Mouse (Mus musculus) left cerebral cortex, adult 18-20 months (tissue): ENCODE results near the gene Mrps16. TPM values are rescaled to one million over a fixed set of nuclear protein-coding genes. Genes with fewer than 3 reads are reported as not detected.

Experiments used
- DNase-seq, 2 experiments: peaks; one replicate each; pipeline ENCODE4 v3.0.0; 2021 to 2022; ENCODE audit warnings: low spot score in 2 of 2, mixed read lengths in 1 of 2
- total RNA-seq, 2 experiments: library from RNA; stranded (reverse); gene quantifications; 2 replicates each; pipeline ENCODE4 v1.2.3; 2021

The Mrps16 gene
- total RNA-seq, 2 experiments from 2014 or later, result 34.1 to 35.1 TPM

DNA sequence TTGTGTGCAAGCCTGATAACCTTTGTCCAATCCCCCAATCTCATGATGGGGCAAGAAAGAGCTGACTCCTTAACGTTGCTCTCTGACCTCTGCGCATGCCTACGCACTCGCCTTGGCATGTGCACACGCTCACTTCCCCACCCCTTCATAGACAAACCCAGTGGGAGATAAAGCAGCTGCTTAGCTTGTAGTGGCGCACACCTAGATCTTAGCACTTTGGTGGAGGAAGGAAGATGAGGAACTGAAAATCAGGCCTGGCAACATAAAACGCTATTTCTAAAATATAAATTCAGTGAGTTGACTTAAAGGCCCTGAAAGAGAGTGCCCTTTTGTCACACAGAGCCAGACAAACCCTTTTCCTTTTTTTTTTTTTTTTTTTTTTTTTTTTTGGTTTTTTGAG, 22.6 kb downstream of the Mrps16 start:
- no peak for DNase-seq

DNA sequence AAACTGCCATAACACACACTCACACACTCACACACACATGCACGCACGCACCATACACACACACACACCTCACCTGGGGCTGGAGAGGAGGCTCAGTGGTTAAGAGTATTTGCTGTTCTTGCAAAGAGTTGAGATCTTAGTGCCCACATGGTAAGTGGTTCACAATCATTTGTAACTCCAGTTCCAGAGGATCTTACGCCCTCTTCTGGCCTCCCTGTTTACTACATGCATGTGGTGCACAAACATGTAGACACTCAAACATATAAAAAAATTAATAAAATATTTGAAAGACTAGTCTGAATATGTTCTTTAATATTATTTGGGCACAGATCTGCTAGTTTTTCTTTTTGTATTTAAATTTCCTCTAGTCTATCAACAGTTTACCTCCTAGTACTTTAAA, 25.2 kb downstream of the Mrps16 start:
- no peak for DNase-seq

DNA sequence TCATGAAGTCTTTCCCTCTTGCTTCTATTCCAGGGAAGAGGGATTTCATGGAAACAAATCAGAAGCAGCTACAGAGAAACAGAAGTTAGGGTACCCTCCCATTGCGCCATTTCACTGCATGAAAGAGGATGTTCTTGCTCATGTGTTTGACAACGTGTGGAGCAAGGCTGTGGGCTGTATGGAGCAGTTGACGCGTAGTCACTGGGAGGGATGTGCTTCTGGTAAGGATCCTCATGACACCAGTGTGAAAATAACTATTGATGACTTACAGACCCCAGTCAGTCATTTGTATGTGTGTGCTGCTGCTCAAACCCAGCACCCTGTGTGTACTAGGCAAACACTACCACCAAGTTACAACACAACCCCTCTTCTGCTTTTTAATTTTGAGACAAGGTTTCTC, 30.2 kb downstream of the Mrps16 start:
- DNase-seq, result no peak

DNA sequence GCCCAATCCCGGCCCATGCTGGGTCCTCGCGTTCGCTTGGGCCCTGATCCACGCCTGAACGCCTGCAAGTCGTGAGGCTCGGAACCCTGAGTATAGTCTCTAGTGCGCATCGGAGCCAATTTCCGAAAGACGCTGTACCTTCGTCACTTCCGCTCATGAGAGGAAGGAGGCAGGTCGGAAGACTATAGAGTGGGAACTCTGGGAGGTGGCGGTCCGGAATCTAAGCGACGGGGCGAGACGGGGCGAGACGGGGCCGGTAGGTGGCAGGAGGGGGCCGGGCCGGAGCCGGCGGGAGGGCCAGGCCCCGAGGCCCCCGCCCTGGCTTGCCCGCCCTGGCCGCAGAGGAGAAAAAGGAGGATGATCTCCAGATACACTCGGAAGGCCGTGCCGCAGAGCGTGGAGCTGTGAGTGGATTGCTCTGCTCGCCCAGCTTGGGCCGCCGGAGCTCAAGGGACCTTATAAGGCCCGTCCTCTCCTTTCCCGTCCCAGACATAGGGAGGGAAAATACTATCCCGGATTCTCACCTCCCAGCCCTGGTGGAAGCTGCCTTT, 45.4 kb downstream of the Mrps16 start, which contains the start of the genes Ecd and Fam149b:
TSS of gene Ecd (minus strand) at position 131 of the 551 bp plus-strand sequence.
TSS of gene Fam149b (plus strand) at position 172 of the 551 bp plus-strand sequence.
- DNase-seq, result peak; percentile 91 to 92

DNA sequence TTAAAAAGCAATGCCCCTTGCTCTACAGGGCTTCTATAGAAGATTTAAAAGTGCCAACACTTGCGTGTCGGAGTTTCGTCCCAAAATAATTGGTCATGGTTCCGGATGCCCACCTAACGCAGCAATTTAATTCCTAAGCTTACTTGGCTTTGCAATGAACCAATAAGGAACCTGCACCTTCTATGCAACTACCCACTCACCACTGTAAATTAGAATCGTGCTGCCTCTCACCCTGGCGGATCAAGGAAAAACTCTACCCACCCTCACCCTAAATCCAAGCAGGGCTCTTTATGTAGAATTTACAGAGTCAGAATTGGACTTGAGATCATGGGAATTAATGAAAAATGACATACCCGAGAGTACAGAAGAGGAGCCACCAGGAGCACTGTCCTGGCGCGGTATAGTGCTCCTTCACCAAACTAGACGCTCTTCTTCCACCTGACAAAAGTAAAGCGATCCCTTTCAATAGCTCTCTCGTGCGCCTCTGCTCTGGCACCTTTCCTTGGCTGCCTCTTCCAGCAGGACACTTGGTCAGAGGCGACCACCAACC, 45.9 kb downstream of the Mrps16 start:
- DNase-seq, result no peak

DNA sequence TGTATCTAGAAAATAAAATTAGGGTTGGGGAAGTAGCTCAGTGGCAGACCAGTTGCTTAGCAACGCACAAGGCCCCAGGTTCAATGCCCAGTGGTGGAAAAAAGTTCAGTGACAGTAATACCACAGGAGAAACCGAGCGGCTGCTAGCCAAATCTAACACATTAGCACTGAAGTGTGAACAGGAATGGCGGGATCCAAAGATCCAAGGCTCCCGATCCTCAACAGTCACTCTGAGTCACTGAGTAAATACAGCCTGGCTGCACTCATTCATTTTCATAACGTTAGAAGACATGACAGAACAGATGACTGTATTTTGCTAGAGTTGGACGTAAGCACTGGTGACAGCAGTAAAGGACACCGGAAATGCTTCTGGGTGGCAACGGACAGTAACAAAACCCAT, 47.5 kb downstream of the Mrps16 start:
- no peak for DNase-seq

DNA sequence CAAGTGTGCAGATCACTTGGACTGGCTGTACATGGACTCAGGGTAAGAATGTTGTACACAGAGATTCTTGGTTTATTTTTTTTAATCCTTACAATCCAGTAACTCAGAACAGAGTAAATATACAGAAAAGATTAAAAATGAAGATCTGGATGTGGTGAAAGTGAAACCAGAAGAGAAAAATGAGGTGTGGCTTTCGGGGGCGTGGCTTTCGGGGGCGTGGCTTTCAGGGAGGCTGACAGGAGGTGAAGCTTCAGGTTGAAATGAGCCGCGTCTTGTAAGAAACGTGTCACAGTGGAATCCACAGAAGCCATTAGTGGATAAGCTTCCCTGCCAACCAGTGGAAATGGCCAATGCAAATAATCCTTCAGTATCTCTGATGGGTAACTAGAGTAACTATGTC, 52.6 kb downstream of the Mrps16 start:
- DNase-seq, result no peak

DNA sequence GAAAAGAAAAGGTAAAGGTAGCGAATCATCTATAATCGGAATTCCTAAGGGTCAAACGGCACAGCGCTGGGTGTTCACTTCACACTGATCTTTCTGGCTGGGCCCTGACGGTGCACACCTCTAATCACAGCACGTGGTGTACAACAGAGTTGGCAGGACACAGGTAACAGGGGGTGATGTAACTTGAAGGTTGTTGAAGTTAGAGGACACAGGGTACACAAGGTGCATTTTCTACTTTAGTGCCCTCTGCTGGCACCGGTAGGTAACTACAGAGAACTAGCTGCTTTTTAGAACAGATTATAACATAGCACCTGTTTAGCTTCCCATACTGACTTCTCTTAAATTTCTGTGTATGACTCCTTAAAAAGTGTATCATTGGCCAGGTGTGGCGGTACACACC, 53.3 kb downstream of the Mrps16 start:
- DNase-seq, result no peak

DNA sequence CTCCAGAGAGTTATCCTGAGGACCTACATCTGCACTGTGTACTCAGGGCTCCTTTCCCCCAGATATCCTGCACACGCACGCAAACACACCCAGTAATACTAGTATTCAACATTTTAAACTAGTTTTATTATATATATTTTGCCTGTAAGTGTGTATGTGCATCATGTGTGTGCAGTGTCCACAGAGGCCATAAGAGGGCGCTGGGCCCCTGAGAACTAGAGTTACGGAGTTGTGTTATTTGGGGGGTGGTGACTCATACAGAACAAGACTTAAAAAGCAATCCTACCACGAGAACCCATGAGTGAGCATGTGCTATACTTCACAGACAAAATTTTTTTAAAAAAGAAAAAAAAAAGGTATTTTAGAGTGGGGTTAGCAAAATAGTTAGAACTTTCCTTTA, 54.0 kb downstream of the Mrps16 start:
- DNase-seq, result no peak

Other genes starting within 250 kb of the Mrps16 start
- gene Kcnk5, start 211.8 kb downstream of the Mrps16 start, total RNA-seq, result under 1 TPM; 0.21 to 0.37 TPM
- not detected for gene Kcnk16, start 124.4 kb downstream of the Mrps16 start, total RNA-seq
- 10 to 100 TPM; 18.4 to 23.4 TPM for gene Nudt13, start 98.9 kb downstream of the Mrps16 start, total RNA-seq
- gene Ecd, start 45.5 kb downstream of the Mrps16 start, total RNA-seq, result 10 to 100 TPM; 32.4 to 39.2 TPM
- 10 to 100 TPM; 41.9 to 51.4 TPM for gene Fam149b, start 45.5 kb downstream of the Mrps16 start, total RNA-seq
- 10 to 100 TPM; 29.4 to 32.5 TPM for gene Dnajc9, start 4.7 kb downstream of the Mrps16 start, total RNA-seq
- gene Cfap70, start 58.6 kb upstream of the Mrps16 start, total RNA-seq, result 1 to 10 TPM; 1.7 to 2.4 TPM
- 10 to 100 TPM; 70.5 to 78.1 TPM for gene Anxa7, start 86.5 kb upstream of the Mrps16 start, total RNA-seq
- gene Mss51, start 103.3 kb upstream of the Mrps16 start, total RNA-seq, result under 1 TPM; 0.72 to 0.96 TPM
- gene Ppp3cb, start 152.9 kb upstream of the Mrps16 start, total RNA-seq, result 100 to 1,000 TPM; 282 to 285 TPM
- 10 to 100 TPM; 39.4 to 44.2 TPM for gene Usp54, start 247.4 kb upstream of the Mrps16 start, total RNA-seq